Mouse (Mus musculus) thymus, adult 2 months (tissue): Measurements from ENCODE around the gene Atad1. TPM values are rescaled to one million over a fixed set of nuclear protein-coding genes. Genes with fewer than 3 reads are reported as not detected.

Source experiments
- DNase-seq: peaks from one replicate; pipeline ENCODE4 v3.0.0; 2021
- H3K27ac ChIP-seq: fragments of 200-500 bp; 2 replicates; pipeline ENCODE4 v1.5.1; 2012; ENCODE audit warnings: low read length, control low read depth; ENCODE audit not compliant: control insufficient read depth, insufficient read depth
- H3K27me3 ChIP-seq: fragments of 200-500 bp; 2 replicates; pipeline ENCODE4 v1.6.1; 2012; ENCODE audit warnings: mild to moderate bottlenecking, low read length, moderate library complexity, mixed read lengths; ENCODE audit not compliant: control insufficient read depth, insufficient read depth
- H3K36me3 ChIP-seq: fragments of 200-500 bp; 2 replicates; pipeline ENCODE4 v1.6.1; 2012; ENCODE audit warnings: mild to moderate bottlenecking, low read length, moderate library complexity; ENCODE audit not compliant: control insufficient read depth, insufficient read depth
- H3K4me1 ChIP-seq: fragments of 200-500 bp; replicated peaks from 2 replicates; pipeline ENCODE4 v1.6.1; 2012; ENCODE audit warnings: low read length; ENCODE audit not compliant: control insufficient read depth, insufficient read depth
- H3K4me3 ChIP-seq: fragments of 200-500 bp; 2 replicates; pipeline ENCODE4 v1.5.1; 2012; ENCODE audit warnings: mild to moderate bottlenecking, low read length, control low read depth, moderate library complexity; ENCODE audit not compliant: control insufficient read depth, insufficient read depth
- CTCF ChIP-seq: fragments of 200-500 bp; IDR thresholded peaks from 2 replicates; pipeline ENCODE4 v1.5.1; 2012; ENCODE audit warnings: mild to moderate bottlenecking, control low read depth, low read length, moderate library complexity, borderline replicate concordance; ENCODE audit not compliant: control insufficient read depth, poor library complexity, insufficient read depth; ENCODE audit errors: extremely low read depth
- POLR2A ChIP-seq: fragments of 200-500 bp; IDR thresholded peaks from 2 replicates; pipeline ENCODE4 v1.6.1; 2012; ENCODE audit warnings: mild to moderate bottlenecking, low read length, control low read depth, moderate library complexity; ENCODE audit not compliant: control insufficient read depth, poor library complexity, insufficient read depth; ENCODE audit errors: extremely low read depth
- WGBS: fragments of 180-500 bp; shearing (Covaris S2); methylation state at CpG from one replicate; pipeline ENCODE4 v1.1.7; 2018; 5-methylcytosine and 5-hydroxymethylcytosine counted together
- polyA plus RNA-seq: library from polyadenylated mRNA; depleted of rRNA; stranded (reverse); fragments of >200 nt; gene quantifications from 2 replicates; pipeline ENCODE4 v1.2.3, GENCODE M21; 2012

Atad1 gene
- polyA plus RNA-seq, 1 experiment: 17.7 TPM

DNA sequence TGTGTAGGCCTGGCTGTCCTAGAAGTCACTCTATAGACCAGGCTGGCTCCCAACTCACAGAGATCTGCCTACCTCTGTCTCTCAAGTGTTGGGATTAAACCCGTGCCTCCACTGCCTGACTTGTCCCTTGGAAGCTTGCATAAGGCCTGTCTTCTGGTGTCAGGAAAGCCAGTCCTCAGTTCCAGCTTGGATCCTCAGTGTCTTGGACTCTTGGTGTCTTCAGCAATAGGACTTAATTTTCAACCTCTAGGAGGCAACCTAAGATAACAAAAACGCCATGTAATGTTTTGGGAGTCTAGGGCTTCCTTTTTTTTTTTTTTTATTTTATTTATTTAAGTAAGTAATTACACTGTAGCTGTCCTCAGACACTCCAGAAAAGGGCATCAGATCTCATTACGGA, 22.0 kb downstream of the Atad1 start:
- H3K27ac ChIP-seq: no peak overlapping the region
- no peaks in the 10 kb centered on the region for H3K27me3 ChIP-seq
- no peak for DNase-seq
- no peak overlapping the region for H3K4me3 ChIP-seq
- TF ChIP-seq POLR2A (no peak), CTCF (no peak)
- H3K4me1 ChIP-seq: peaks cover 2% of the 10 kb centered on the region; the same call in 1 of the 2 replicates
- WGBS: 77% methylated on average over 3 of the region's 3 CpGs
- no peaks in the 10 kb centered on the region for H3K36me3 ChIP-seq

DNA sequence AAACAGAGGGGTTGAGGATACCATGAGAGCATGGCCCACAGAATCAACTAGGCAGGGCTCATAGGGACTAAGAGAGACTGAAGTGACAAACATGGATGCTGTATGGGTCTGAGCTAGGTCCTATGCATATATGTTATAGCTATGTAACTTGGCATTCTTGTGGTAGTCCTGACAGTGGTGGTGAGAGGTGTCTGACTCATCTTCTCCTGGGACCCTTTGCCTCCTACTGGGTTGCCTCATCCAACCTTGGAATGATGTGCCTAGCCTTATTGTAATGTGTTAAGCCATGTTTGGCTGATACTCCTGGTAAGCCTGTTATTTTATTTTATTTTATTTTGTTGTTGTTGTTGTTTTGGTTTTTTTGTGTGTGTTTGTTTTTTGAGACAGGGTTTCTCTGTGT, 23.9 kb downstream of the Atad1 start:
- TF ChIP-seq POLR2A: no peak
- TF ChIP-seq CTCF: no peak
- no peak for DNase-seq
- Histone ChIP-seq H3K4me1 (peaks cover 4% of the 10 kb centered on the region), H3K27ac (no peak overlapping the region), H3K27me3 (no peaks in the 10 kb centered on the region), H3K4me3 (no peak overlapping the region), H3K36me3 (no peaks in the 10 kb centered on the region)

- H3K36me3 ChIP-seq: no peaks in the 10 kb centered on the region
- 9% methylated on average over 3 of the region's 3 CpGs for WGBS
- H3K27me3 ChIP-seq: no peaks in the 10 kb centered on the region
- TF ChIP-seq CTCF (peak; percentile 48; the same call in 1 of the 2 replicates), POLR2A (no peak)
- peak; percentile 73 for DNase-seq
- H3K4me3 ChIP-seq: no peak overlapping the region
- H3K4me1 ChIP-seq: peaks cover 4% of the 10 kb centered on the region
- H3K27ac ChIP-seq: no peak overlapping the region
Measured at GRCm38 (mm10) chr19:32715201-32715600, 24.4 kb downstream of the Atad1 start.

DNA sequence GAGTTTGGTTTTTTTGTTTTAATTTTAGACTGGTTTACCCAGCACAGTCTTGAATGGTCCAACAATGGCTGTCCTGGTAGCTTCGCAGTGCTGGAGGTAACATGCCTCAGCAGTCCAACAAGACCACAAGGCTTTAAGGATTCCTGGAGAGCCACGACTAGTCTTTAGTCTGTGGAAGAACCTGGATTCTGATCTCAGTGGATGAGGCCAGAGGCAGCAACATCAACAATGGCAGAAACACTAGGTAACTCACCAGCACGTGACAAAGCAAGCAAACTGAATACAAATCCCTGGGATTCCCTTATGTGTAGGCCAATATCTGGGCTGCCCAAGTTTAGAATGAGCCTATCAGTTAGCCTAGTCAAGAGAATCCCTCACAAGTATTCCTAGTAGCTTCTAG, 26.1 kb downstream of the Atad1 start:
- Histone ChIP-seq H3K36me3 (no peaks in the 10 kb centered on the region), H3K27ac (no peak overlapping the region), H3K27me3 (no peaks in the 10 kb centered on the region), H3K4me1 (peaks cover 6% of the 10 kb centered on the region), H3K4me3 (no peak overlapping the region)
- no peak for TF ChIP-seq POLR2A
- no peak for TF ChIP-seq CTCF
- no peak for DNase-seq
- 88% methylated on average over 3 of the region's 3 CpGs for WGBS

- H3K27ac ChIP-seq: peak overlapping the region; percentile 65
- H3K4me3 ChIP-seq: peak overlapping the region; percentile 94
- H3K27me3 ChIP-seq: no peaks in the 10 kb centered on the region
- H3K36me3 ChIP-seq: no peaks in the 10 kb centered on the region
- peaks cover 6% of the 10 kb centered on the region for H3K4me1 ChIP-seq
- DNase-seq: peak; percentile 84
- WGBS: 2% methylated on average over 11 of the region's 11 CpGs
- TF ChIP-seq CTCF (no peak), POLR2A (no peak; the same call in 1 of the 2 replicates)
Measured at GRCm38 (mm10) chr19:32712588-32713042, 27.0 kb downstream of the Atad1 start.

GRCm38 (mm10) chr19:32711761-32712541, 27.6 kb downstream of the Atad1 start:
- whole genome bisulfite sequencing: under 1% methylated on average over 63 of the region's 63 CpGs
- Histone ChIP-seq H3K4me3 (peak overlapping the region; percentile 94), H3K36me3 (no peaks in the 10 kb centered on the region), H3K27me3 (no peaks in the 10 kb centered on the region), H3K27ac (peak overlapping the region; percentile 65), H3K4me1 (peaks cover 4% of the 10 kb centered on the region)
- TF ChIP-seq CTCF (peak; percentile 41; the same call in 1 of the 2 replicates), POLR2A (peak; percentile 77)
- DNase-seq: peak; percentile 91

- no peak for TF ChIP-seq CTCF
- TF ChIP-seq POLR2A: no peak
- Histone ChIP-seq H3K36me3 (peaks cover 13% of the 10 kb centered on the region; the same call in 1 of the 2 replicates), H3K27ac (no peak overlapping the region), H3K27me3 (no peaks in the 10 kb centered on the region), H3K4me3 (no peak overlapping the region), H3K4me1 (peaks cover 4% of the 10 kb centered on the region)
- no peak for DNase-seq
- 50% methylated on average over 3 of the region's 3 CpGs for WGBS
Measured at GRCm38 (mm10) chr19:32710288-32710687, 29.3 kb downstream of the Atad1 start.
